Mouse (Mus musculus): ENCODE measurements at regions not wholly inside any gene's neighbourhood (a gene's known extent, or its start where the extent isn't known, plus 50 kb on each side); places are given as distances from the start of the nearest gene placed in this dataset.

DNA sequence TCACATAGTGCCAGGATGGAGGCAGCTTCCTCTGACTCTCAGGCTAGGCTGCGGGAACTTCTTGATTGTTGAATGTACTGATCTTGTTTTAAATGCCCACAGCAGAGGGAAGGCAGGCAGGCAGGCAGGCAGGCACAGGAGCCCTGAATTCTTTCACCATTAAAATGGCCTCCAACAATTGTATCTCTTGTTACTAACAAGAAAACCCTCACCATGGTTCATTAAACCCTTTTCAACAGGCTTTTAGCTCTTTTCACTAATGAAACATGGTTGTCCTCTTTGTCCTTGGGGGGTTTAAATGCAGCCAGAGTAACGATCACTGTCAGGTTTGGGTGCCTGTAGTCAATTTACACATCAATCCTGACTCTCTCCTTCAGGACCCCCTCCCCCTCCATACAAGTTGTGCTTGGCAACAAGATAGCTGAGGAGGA lies 77.8 kb upstream of the Gm45716 start:
- Histone ChIP-seq H3K9me3 (ENCODE audit: control insufficient read depth, insufficient read depth, low read depth, low read length) (no peaks in the 10 kb centered on the region), H3K27ac (ENCODE audit: insufficient read depth, low read depth, low read length, poor library complexity, severe bottlenecking) (no peak overlapping the region), H3K36me3 (ENCODE audit: control insufficient read depth, insufficient read depth, low read length, poor library complexity, severe bottlenecking) (no peaks in the 10 kb centered on the region), H3K4me3 (ENCODE audit: insufficient read depth in 1 of 2, low read depth in 1 of 2, low read length in 2 of 2, poor library complexity in 1 of 2, severe bottlenecking in 1 of 2) (no peak overlapping the region), H3K9ac (ENCODE audit: insufficient read depth, low read depth, low read length, poor library complexity, severe bottlenecking) (no peak overlapping the region), H3K4me1 (ENCODE audit: control insufficient read depth in 2 of 2, insufficient read depth in 2 of 2, low read length in 2 of 2, poor library complexity in 1 of 2) (peaks cover 2% of the 10 kb centered on the region in 2 experiments; a peak in 2 of 4 replicates)
- TF ChIP-seq ZNF384 (IDR thresholded peaks at IDR 0.05; ENCODE audit: low read depth, low read length) = no peak
- no peak for TF ChIP-seq MAFK (IDR thresholded peaks at IDR 0.05; ENCODE audit: insufficient read depth, low read depth, low read length)
- TF ChIP-seq HCFC1 (IDR thresholded peaks at IDR 0.05; ENCODE audit: borderline replicate concordance, insufficient read depth, low read length) = no peak
- TF ChIP-seq ZC3H11A (IDR thresholded peaks at IDR 0.05; ENCODE audit: borderline replicate concordance, low read depth, low read length) = no peak
- TF ChIP-seq CHD2 (IDR thresholded peaks at IDR 0.05; ENCODE audit: low read depth, low read length) = no peak
- peak; percentile 36 for DNase-seq (ENCODE audit: low read depth, low spot score)
- in situ Hi-C loops (cut with MboI; ENCODE audit: low sequenced_read_pairs in 2 of 2, unreplicated experiment in 2 of 2) = no loop called here

DNA sequence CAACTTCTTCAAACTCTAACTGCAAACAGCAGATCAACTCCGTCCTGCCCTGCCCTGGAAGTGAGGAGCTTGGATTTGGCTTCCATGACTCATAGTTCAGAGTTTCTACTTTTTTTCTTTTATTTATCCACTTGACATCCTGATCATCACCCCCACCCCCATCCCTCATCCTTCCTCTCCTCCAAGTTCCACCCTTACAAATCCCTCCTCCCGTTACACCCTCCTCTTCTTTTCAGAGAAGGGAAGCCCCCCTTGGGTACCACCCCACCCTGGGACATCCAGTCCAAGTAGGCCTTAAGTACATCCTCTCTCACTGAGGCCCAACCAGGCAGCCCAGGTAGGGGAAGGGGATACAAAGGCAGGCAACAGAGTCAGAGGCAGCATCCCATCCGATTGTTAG lies 77.3 kb upstream of the Gm45716 start:
- in situ Hi-C loops (cut with MboI; ENCODE audit: low sequenced_read_pairs in 2 of 2, unreplicated experiment in 2 of 2) = no loop called here
- Histone ChIP-seq H3K4me3 (ENCODE audit: insufficient read depth in 1 of 2, low read depth in 1 of 2, low read length in 2 of 2, poor library complexity in 1 of 2, severe bottlenecking in 1 of 2) (no peak overlapping the region), H3K36me3 (ENCODE audit: control insufficient read depth, insufficient read depth, low read length, poor library complexity, severe bottlenecking) (no peaks in the 10 kb centered on the region), H3K9me3 (ENCODE audit: control insufficient read depth, insufficient read depth, low read depth, low read length) (no peaks in the 10 kb centered on the region), H3K4me1 (ENCODE audit: control insufficient read depth in 2 of 2, insufficient read depth in 2 of 2, low read length in 2 of 2, poor library complexity in 1 of 2) (peaks cover 2% of the 10 kb centered on the region in 2 experiments; a peak in 2 of 4 replicates), H3K9ac (ENCODE audit: insufficient read depth, low read depth, low read length, poor library complexity, severe bottlenecking) (no peak overlapping the region), H3K27ac (ENCODE audit: insufficient read depth, low read depth, low read length, poor library complexity, severe bottlenecking) (no peak overlapping the region)
- no peak for DNase-seq (ENCODE audit: low read depth, low spot score)
- TF ChIP-seq MAFK (IDR thresholded peaks at IDR 0.05; ENCODE audit: insufficient read depth, low read depth, low read length) (no peak), ZC3H11A (IDR thresholded peaks at IDR 0.05; ENCODE audit: borderline replicate concordance, low read depth, low read length) (no peak), ZNF384 (IDR thresholded peaks at IDR 0.05; ENCODE audit: low read depth, low read length) (no peak), HCFC1 (IDR thresholded peaks at IDR 0.05; ENCODE audit: borderline replicate concordance, insufficient read depth, low read length) (no peak), CHD2 (IDR thresholded peaks at IDR 0.05; ENCODE audit: low read depth, low read length) (no peak)

DNA sequence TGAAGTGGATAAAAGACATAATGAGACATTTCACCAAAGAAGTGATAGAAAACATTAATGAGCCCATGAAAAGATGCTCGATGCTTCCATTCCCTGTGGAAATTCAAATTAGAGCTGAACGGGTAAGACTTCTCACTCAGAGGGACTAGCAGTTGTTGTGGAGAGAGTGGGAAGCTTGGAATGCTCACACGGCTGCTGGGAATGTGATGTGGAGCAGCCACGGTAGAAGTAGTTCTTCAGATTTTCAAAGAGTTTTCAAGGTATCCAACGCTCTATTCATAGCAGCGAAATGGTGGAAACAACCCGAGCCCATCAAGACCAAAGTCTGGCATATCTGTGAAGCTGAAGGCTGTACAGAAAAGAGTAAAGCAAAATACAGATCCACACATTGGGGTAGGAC lies 75.3 kb upstream of the Gm45716 start:
- H3K27ac ChIP-seq (ENCODE audit: insufficient read depth, low read depth, low read length, poor library complexity, severe bottlenecking) = no peak overlapping the region
- TF ChIP-seq ZNF384 (IDR thresholded peaks at IDR 0.05; ENCODE audit: low read depth, low read length) (no peak), CHD2 (IDR thresholded peaks at IDR 0.05; ENCODE audit: low read depth, low read length) (no peak), HCFC1 (IDR thresholded peaks at IDR 0.05; ENCODE audit: borderline replicate concordance, insufficient read depth, low read length) (no peak), MAFK (IDR thresholded peaks at IDR 0.05; ENCODE audit: insufficient read depth, low read depth, low read length) (no peak), ZC3H11A (IDR thresholded peaks at IDR 0.05; ENCODE audit: borderline replicate concordance, low read depth, low read length) (no peak)
- no peaks in the 10 kb centered on the region for H3K36me3 ChIP-seq (ENCODE audit: control insufficient read depth, insufficient read depth, low read length, poor library complexity, severe bottlenecking)
- no peak for DNase-seq (ENCODE audit: low read depth, low spot score)
- peaks cover 2% of the 10 kb centered on the region in 2 experiments; a peak in 2 of 4 replicates for H3K4me1 ChIP-seq (ENCODE audit: control insufficient read depth in 2 of 2, insufficient read depth in 2 of 2, low read length in 2 of 2, poor library complexity in 1 of 2)
- H3K4me3 ChIP-seq (ENCODE audit: insufficient read depth in 1 of 2, low read depth in 1 of 2, low read length in 2 of 2, poor library complexity in 1 of 2, severe bottlenecking in 1 of 2) = no peak overlapping the region
- no peak overlapping the region for H3K9ac ChIP-seq (ENCODE audit: insufficient read depth, low read depth, low read length, poor library complexity, severe bottlenecking)
- no peaks in the 10 kb centered on the region for H3K9me3 ChIP-seq (ENCODE audit: control insufficient read depth, insufficient read depth, low read depth, low read length)
- in situ Hi-C loops (cut with MboI; ENCODE audit: low sequenced_read_pairs in 2 of 2, unreplicated experiment in 2 of 2) = no loop called here

DNA sequence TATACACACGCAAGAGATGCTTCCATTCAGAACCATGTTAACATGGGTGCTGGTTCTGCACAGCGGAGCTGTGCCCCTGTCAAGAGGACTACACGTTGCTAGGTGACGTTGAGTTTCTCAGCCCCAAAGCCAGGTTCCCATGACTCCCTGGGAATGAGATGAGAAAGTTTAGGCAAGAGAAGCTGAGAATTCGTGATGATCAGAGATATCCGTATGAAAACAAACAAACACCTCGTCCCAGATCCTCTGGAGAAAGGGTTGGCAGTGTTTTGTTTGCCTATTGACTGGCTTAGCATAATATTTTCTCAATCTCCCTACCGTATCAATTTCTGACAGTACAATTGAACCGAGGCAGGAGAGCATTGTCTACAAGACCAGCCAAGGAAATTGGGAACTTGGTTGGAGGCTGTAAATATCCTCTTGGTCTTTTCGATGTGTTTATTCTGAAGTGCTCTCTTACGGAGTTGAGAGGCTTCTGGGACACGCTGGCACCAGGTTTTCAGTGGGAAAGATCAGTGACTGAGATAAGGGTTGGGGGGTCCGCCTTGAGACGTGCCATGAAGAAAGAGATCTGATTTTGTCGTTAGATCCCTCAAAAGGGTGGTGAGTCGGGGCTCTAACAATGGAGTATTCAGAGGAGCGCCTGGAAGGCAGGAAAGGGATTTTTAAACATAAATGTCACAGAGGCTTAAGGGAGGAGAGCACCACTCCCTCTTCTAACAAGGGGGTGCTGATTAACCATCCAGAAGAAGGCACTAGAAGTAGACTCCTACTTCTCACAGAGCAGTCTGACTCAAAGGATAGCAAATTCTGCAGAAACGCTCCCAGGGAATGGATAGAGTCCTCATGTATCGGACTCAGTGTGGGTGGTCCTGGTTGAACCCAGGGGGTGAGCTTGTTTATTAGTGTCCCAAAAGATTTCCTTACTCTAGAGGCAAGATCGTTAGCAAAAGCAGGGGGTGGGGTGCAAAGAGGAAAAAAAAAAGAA lies 70.5 kb upstream of the Gm45716 start:
- no peaks in the 10 kb centered on the region; a peak in 1 of 4 replicates for H3K4me1 ChIP-seq (ENCODE audit: control insufficient read depth in 2 of 2, insufficient read depth in 2 of 2, low read length in 2 of 2, poor library complexity in 1 of 2)
- H3K27ac ChIP-seq (ENCODE audit: insufficient read depth, low read depth, low read length, poor library complexity, severe bottlenecking) = no peak overlapping the region
- H3K9me3 ChIP-seq (ENCODE audit: control insufficient read depth, insufficient read depth, low read depth, low read length) = no peaks in the 10 kb centered on the region
- TF ChIP-seq MAFK (IDR thresholded peaks at IDR 0.05; ENCODE audit: insufficient read depth, low read depth, low read length) (no peak), CHD2 (IDR thresholded peaks at IDR 0.05; ENCODE audit: low read depth, low read length) (no peak), ZNF384 (IDR thresholded peaks at IDR 0.05; ENCODE audit: low read depth, low read length) (no peak), ZC3H11A (IDR thresholded peaks at IDR 0.05; ENCODE audit: borderline replicate concordance, low read depth, low read length) (no peak), HCFC1 (IDR thresholded peaks at IDR 0.05; ENCODE audit: borderline replicate concordance, insufficient read depth, low read length) (no peak)
- in situ Hi-C loops (cut with MboI; ENCODE audit: low sequenced_read_pairs in 2 of 2, unreplicated experiment in 2 of 2) = no loop called here
- no peak overlapping the region for H3K9ac ChIP-seq (ENCODE audit: insufficient read depth, low read depth, low read length, poor library complexity, severe bottlenecking)
- no peak overlapping the region for H3K4me3 ChIP-seq (ENCODE audit: insufficient read depth in 1 of 2, low read depth in 1 of 2, low read length in 2 of 2, poor library complexity in 1 of 2, severe bottlenecking in 1 of 2)
- no peaks in the 10 kb centered on the region for H3K36me3 ChIP-seq (ENCODE audit: control insufficient read depth, insufficient read depth, low read length, poor library complexity, severe bottlenecking)
- no peak for DNase-seq (ENCODE audit: low read depth, low spot score)

All from ES-E14 (cell line).